8 mouse cellular contexts compared by ENCODE assay signal in genomic region chr5:122372192-122372769, GRCm38 (mm10). TPM values are rescaled to one million over a fixed set of nuclear protein-coding genes. Genes with fewer than 3 reads are reported as not detected.
A peak's percentile ranks its signal among the peaks of the same experiment; 100 is the strongest.
DNase-seq lines count a peak whose midpoint lies in the region; ATAC-seq and TF ChIP-seq lines count a peak whose summit lies in the region.

Fam216a (minus strand) TSS chr5:122372364.

- no peak for TF ChIP-seq CTCF in C2C12 (IDR thresholded peaks at IDR 0.05; ENCODE audit: control insufficient read depth, insufficient read depth, insufficient read length)
- no peak for TF ChIP-seq CTCF in brain, embryonic 14.5 days (IDR thresholded peaks at IDR 0.05; ENCODE audit: borderline replicate concordance, extremely low read depth, insufficient read depth, insufficient read length)
- TF ChIP-seq CTCF in liver, adult 2 months (IDR thresholded peaks at IDR 0.05; ENCODE audit: low read depth, low read length), result no peak

- H3K27ac ChIP-seq in heart, embryonic 11.5 days (ENCODE audit: low read depth, low read length), result peak within 1 kb of the TSS; percentile 93
- H3K27ac ChIP-seq in kidney, embryonic 16.5 days (ENCODE audit: low read length), result peak within 1 kb of the TSS; percentile 90
- H3K27ac ChIP-seq in liver, adult 2 months (replicated peaks; ENCODE audit: insufficient read depth, low read depth, low read length), result peak within 1 kb of the TSS; percentile 68

- H3K79me2 ChIP-seq in C2C12 (ENCODE audit: control insufficient read depth, insufficient read depth) (peaks cover 39% of the 10 kb centered on the region), myocyte (ENCODE audit: control insufficient read depth, insufficient read depth) (peaks cover 18% of the 10 kb centered on the region)
- H3K79me2 ChIP-seq in liver, adult 2 months (ENCODE audit: control insufficient read depth, insufficient read depth, low read length), result no peaks in the 10 kb centered on the region; the same call in 1 of the 2 replicates

- ATAC-seq in heart, embryonic 11.5 days (replicated peaks; ENCODE audit: insufficient number of reproducible peaks, low FRiP score, low TSS enrichment), result peak; percentile 87
- peak; percentile 94 for ATAC-seq in kidney, embryonic 16.5 days (ENCODE audit: low FRiP score, low TSS enrichment)

- no peaks in the 10 kb centered on the region for H3K9me3 ChIP-seq in erythroblast, embryonic 14.5 days (ENCODE audit: control insufficient read depth, low read length)
- no peaks in the 10 kb centered on the region for H3K9me3 ChIP-seq in heart, embryonic 11.5 days (replicated peaks; ENCODE audit: control insufficient read depth, low read length)
- no peaks in the 10 kb centered on the region for H3K9me3 ChIP-seq in kidney, embryonic 16.5 days (ENCODE audit: low read length)

- H3K36me3 ChIP-seq in C2C12 (ENCODE audit: control insufficient read depth, insufficient read depth) (peaks cover 32% of the 10 kb centered on the region), myocyte (ENCODE audit: control insufficient read depth, insufficient read depth) (peaks cover 22% of the 10 kb centered on the region)
- peaks cover 65% of the 10 kb centered on the region for H3K36me3 ChIP-seq in erythroblast, embryonic 14.5 days (ENCODE audit: control insufficient read depth)
- peaks cover 14% of the 10 kb centered on the region for H3K36me3 ChIP-seq in heart, embryonic 11.5 days (ENCODE audit: control insufficient read depth, insufficient read depth, low read length)
- peaks cover 29% of the 10 kb centered on the region for H3K36me3 ChIP-seq in kidney, embryonic 16.5 days (ENCODE audit: insufficient read depth, low read length)
- no peaks in the 10 kb centered on the region for H3K36me3 ChIP-seq in liver, adult 2 months (ENCODE audit: control insufficient read depth, insufficient read depth, low read length)
- no peaks in the 10 kb centered on the region for H3K36me3 ChIP-seq in splenic B cell, adult 2 months (ENCODE audit: control insufficient read depth, insufficient read depth, low read length, poor library complexity, severe bottlenecking)

- H3ac ChIP-seq in C2C12 (ENCODE audit: control insufficient read depth, insufficient read length, low read depth) (peak within 1 kb of the TSS; percentile 93), myocyte (ENCODE audit: control insufficient read depth, insufficient read length) (peak within 1 kb of the TSS; percentile 79)

- peak within 1 kb of the TSS; percentile 61 for H3K4me2 ChIP-seq in heart, embryonic 11.5 days
- H3K4me2 ChIP-seq in kidney, embryonic 16.5 days (replicated peaks; ENCODE audit: low read depth, low read length), result peak within 1 kb of the TSS; percentile 84
- peak within 1 kb of the TSS; percentile 96 for H3K4me2 ChIP-seq in myocyte (ENCODE audit: low read depth)

- H3K79me3 ChIP-seq in C2C12 (ENCODE audit: low read depth), result peaks cover 23% of the 10 kb centered on the region

- peak; percentile 100 for DNase-seq in brain, embryonic 14.5 days (ENCODE audit: low read depth)
- DNase-seq in liver, adult 2 months (ENCODE audit: extremely low read depth, low read depth, low spot score), result peak; percentile 96
- DNase-seq in splenic B cell, adult 2 months (ENCODE audit: low read depth, low spot score), result peak; percentile 99

- peak within 1 kb of the TSS; percentile 82 for H3K9ac ChIP-seq in heart, embryonic 11.5 days (ENCODE audit: low read depth, low read length)
- peak within 1 kb of the TSS; percentile 85 for H3K9ac ChIP-seq in kidney, embryonic 16.5 days (replicated peaks; ENCODE audit: low read length)
- H3K9ac ChIP-seq in liver, adult 2 months (ENCODE audit: low read depth, low read length), result peak within 1 kb of the TSS; percentile 84

- H3K4me3 ChIP-seq in C2C12 (ENCODE audit: insufficient read depth, poor library complexity, severe bottlenecking) (peak within 1 kb of the TSS; percentile 74), myocyte (peak within 1 kb of the TSS; percentile 75)
- H3K4me3 ChIP-seq in erythroblast, embryonic 14.5 days (replicated peaks), result peak within 1 kb of the TSS; percentile 66
- peak within 1 kb of the TSS; percentile 71 for H3K4me3 ChIP-seq in heart, embryonic 11.5 days (ENCODE audit: low read depth, low read length)
- peak within 1 kb of the TSS; percentile 90 for H3K4me3 ChIP-seq in kidney, embryonic 16.5 days (ENCODE audit: low read length)
- peak within 1 kb of the TSS; percentile 74 for H3K4me3 ChIP-seq in liver, adult 2 months (ENCODE audit: insufficient read depth, low read depth, low read length)

- H3K27me3 ChIP-seq in C2C12 (ENCODE audit: control insufficient read depth, insufficient read depth, insufficient read length), result no peaks in the 10 kb centered on the region
- no peaks in the 10 kb centered on the region for H3K27me3 ChIP-seq in erythroblast, embryonic 14.5 days (ENCODE audit: control insufficient read depth)
- H3K27me3 ChIP-seq in heart, embryonic 11.5 days (ENCODE audit: control insufficient read depth, insufficient read depth, low read length), result no peaks in the 10 kb centered on the region
- H3K27me3 ChIP-seq in kidney, embryonic 16.5 days (ENCODE audit: insufficient read depth, low read length), result no peaks in the 10 kb centered on the region
- H3K27me3 ChIP-seq in liver, adult 2 months (ENCODE audit: control insufficient read depth, insufficient read depth, low read length), result no peaks in the 10 kb centered on the region
- no peaks in the 10 kb centered on the region for H3K27me3 ChIP-seq in myocyte (ENCODE audit: control insufficient read depth, insufficient read depth, insufficient read length)
- no peaks in the 10 kb centered on the region for H3K27me3 ChIP-seq in splenic B cell, adult 2 months (ENCODE audit: control insufficient read depth, insufficient read depth, low read length, poor library complexity, severe bottlenecking)

- peaks cover 30% of the 10 kb centered on the region for H3K4me1 ChIP-seq in erythroblast, embryonic 14.5 days (ENCODE audit: control insufficient read depth)
- H3K4me1 ChIP-seq in heart, embryonic 11.5 days (ENCODE audit: control insufficient read depth, insufficient read depth, low read length), result peaks cover 8% of the 10 kb centered on the region; the same call in 1 of the 2 replicates
- H3K4me1 ChIP-seq in kidney, embryonic 16.5 days (ENCODE audit: insufficient read depth, low read length), result peaks cover 16% of the 10 kb centered on the region
- peaks cover 2% of the 10 kb centered on the region for H3K4me1 ChIP-seq in liver, adult 2 months (ENCODE audit: control insufficient read depth, insufficient read depth, low read length)

- under 1% methylated on average over 53 of the region's 53 CpGs for WGBS in heart, embryonic 11.5 days (ENCODE audit: insufficient replicate concordance)
- under 1% methylated on average over 53 of the region's 53 CpGs for WGBS in kidney, embryonic 16.5 days
- under 1% methylated on average over 53 of the region's 53 CpGs for WGBS in liver, adult 2 months

- TF ChIP-seq POLR2A in brain, embryonic 14.5 days (IDR thresholded peaks at IDR 0.05; ENCODE audit: borderline replicate concordance, extremely low read depth, insufficient read depth, insufficient read length, poor library complexity, severe bottlenecking), result no peak; the same call in 1 of the 2 replicates
- peak; percentile 29; the same call in 1 of the 2 replicates for TF ChIP-seq POLR2A in liver, adult 2 months (IDR thresholded peaks at IDR 0.05; ENCODE audit: extremely low read depth, insufficient read depth, low read length)
- peak; percentile 83 for TF ChIP-seq POLR2A in myocyte (IDR thresholded peaks at IDR 0.05; ENCODE audit: insufficient read length, low read depth)

TF ChIP-seq in C2C12, 6 proteins besides CTCF, POLR2A, EP300 and RAD21:
- peak; percentile 37 for TF ChIP-seq USF1 (IDR thresholded peaks at IDR 0.05; ENCODE audit: low read depth)
- TF ChIP-seq MAX (IDR thresholded peaks at IDR 0.05), result peak; percentile 97
- no peak for TF ChIP-seq MYOG (IDR thresholded peaks at IDR 0.05; ENCODE audit: control insufficient read depth, extremely low read depth, insufficient read length)

TF ChIP-seq in myocyte, 11 proteins besides CTCF, POLR2A, EP300 and RAD21:
- TF ChIP-seq MYOD1 (IDR thresholded peaks at IDR 0.05; ENCODE audit: control insufficient read depth in 1 of 3, insufficient read length in 2 of 3, low read depth in 2 of 3), result peak in 1 of 3 experiments; percentile 3
- TF ChIP-seq MYOG (IDR thresholded peaks at IDR 0.05; ENCODE audit: control insufficient read depth in 1 of 3, insufficient read depth in 1 of 3, insufficient read length in 2 of 3, low read depth in 2 of 3), result no peak
- peak; percentile 76 for TF ChIP-seq E2F4 (IDR thresholded peaks at IDR 0.05; ENCODE audit: insufficient read depth)
- no peak for TF ChIP-seq USF1 (IDR thresholded peaks at IDR 0.05; ENCODE audit: low read depth)
- TF ChIP-seq POLR2AphosphoS2 (IDR thresholded peaks at IDR 0.05; ENCODE audit: insufficient read length, low read depth), result peak; percentile 86
- peak; percentile 77 for TF ChIP-seq MAX (IDR thresholded peaks at IDR 0.05; ENCODE audit: low read depth)
TF ChIP-seq in myocyte: peak in this region for 4.

RNA-seq across cellular contexts. Expression of gene Fam216a, which starts in this region (rescaled TPM):
- polyA plus RNA-seq in C2C12 (2012; fragmentation: generic; extraction: Trizol), result 49.5 TPM
- 127 and 158 TPM in 2 replicates for polyA plus RNA-seq in brain, embryonic 14.5 days (2012; rRNA removed)
- polyA plus RNA-seq in erythroblast, embryonic 14.5 days (2012), result 3.0 and 3.2 TPM in 2 replicates
- 67.4 TPM in 2 replicates for polyA plus RNA-seq in heart, embryonic 11.5 days (2014; fragmentation: Nextera tagmentation; extraction: Ambion mirVana)
- polyA plus RNA-seq in kidney, embryonic 16.5 days (2015; fragmentation: Nextera tagmentation; extraction: Ambion mirVana), result 60.1 and 66.0 TPM in 2 replicates
- total RNA-seq in liver, adult 2 months (2014; rRNA removed), result 3.4 and 4.2 TPM in 2 replicates
- 2.8 and 3.4 TPM in 2 replicates for polyA plus RNA-seq in liver, adult 2 months (2012; rRNA removed)
- polyA plus RNA-seq in myocyte (2012; fragmentation: generic; extraction: Trizol), result 27.7 TPM

Comparison
In these comparisons a context has a peak if more than half of its experiments do, and no peak if none do; other contexts are left out.
1. Peak in every context shown above with its lines: DNase-seq, ATAC-seq, H3K4me3 ChIP-seq and H3K27ac ChIP-seq.